Mouse (Mus musculus) adipocyte (in vitro differentiated cells): ENCODE data around the gene Plekha8.
A peak's percentile ranks its signal among the peaks of the same experiment; 100 is the strongest.

ENCODE experiments used
- DNase-seq: peaks from one replicate; pipeline ENCODE4 v3.0.0-alpha.2; 2016; ENCODE audit warnings: low spot score

Plekha8 gene

DNA sequence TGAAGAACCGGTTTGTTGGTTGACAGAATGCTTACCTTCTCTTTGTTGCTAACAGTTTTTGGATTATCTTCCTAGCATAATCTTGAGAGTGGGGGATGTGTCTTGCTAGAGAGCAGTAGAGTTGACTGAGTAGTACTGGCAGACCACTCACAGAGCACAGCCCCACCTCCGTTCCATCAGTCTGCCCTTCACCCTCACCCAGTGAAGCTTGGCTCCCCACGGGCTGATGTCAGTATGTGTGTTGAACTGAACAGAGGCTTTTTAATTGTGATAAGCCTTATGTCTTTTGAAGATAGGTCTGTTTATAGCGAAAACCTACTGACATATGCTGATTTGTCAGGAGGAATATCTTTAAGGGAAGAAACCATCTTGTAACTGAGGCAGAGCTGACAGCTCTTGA, 48.3 kb downstream of the Plekha8 start:
- DNase-seq: no peak

DNA sequence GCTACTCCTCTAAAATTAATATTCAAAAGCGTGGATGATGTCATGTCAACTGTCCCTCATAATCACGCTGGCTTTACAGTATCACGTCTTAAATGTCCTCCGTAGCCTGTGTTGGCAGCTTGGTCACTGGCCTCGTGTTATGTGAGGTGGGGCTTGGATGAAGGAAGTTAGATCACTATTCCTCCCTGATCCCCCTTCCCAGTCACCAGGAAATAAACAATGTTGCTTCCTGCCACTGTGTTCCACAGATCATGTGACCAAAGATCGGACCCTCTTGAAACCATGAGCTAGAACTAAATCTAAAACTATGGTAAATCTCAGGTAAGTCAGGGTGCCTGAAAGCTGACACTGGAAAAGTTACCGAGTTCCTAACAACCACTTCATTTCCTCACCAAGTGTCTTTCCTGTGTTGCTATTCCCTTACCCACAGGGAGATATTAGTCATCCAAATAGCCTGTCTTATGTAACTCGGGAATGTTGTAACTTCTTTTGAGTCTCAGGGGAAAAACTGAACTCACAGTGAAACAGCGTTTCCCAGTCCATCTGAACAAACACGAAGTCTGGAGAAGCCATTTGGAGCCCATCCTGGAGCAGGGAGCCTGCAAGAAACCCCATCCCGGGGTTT, 60.7 kb downstream of the Plekha8 start:
- DNase-seq: peak; percentile 97

DNA sequence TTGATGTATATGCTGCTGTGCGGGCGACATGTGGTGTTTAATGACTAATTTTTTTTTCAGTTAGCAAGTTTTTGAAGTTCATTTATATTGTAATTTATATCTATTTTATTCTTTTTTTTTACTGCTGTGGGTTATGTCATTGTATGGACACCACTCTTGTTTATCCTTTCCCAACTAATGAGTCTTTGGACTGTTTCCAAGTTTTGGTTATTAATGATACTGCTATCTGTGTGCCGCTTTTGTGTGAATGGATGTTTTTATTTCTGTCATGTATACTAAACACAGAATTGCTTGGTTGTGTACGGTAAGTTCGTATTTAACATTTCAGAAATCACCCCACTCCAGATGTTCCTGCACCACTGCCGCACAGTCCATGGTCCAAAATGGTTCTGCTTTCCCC, 63.0 kb downstream of the Plekha8 start:
- no peak for DNase-seq

DNA sequence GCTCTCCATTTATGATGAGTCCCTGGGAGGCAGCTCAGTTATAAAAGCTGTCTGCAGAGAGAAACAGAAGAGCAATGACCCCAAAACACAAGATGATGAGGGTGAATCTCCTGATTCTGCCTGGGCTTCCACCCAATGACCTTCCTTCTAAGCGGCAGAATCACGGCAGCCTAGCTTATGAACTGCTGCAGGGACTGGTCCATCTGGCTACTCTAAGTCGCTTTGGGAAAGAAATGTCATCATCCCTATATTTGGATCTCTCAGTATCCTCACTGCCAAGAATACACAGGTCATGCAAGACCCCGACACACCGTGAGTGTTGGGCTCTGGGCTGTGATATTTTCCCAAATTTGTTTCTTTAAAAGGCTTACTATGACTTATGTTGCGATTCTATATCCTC, 75.0 kb downstream of the Plekha8 start:
- DNase-seq: no peak

DNA sequence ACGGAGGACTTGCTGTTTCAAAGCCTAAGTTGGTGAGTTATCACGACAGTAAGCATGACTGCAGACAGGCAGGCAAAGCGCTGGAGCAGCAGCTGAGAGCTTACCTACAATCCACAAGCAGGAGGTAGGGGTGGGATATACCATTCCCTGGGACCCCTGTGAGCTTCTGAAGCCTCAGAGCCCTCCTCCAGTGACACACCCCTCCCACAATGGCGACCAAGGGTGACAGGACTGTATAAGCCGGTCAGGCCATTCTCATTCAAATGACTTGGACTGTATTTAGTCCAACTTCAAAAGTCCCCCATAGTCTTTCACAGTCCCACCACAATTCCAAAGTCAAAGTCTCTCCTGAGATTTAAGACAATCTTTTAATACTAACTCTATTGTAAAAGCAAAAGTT, 78.0 kb downstream of the Plekha8 start:
- no peak for DNase-seq

GRCm38 (mm10) chr6:54679686-54680085, 84.8 kb downstream of the Plekha8 start:
- no peak for DNase-seq

DNA sequence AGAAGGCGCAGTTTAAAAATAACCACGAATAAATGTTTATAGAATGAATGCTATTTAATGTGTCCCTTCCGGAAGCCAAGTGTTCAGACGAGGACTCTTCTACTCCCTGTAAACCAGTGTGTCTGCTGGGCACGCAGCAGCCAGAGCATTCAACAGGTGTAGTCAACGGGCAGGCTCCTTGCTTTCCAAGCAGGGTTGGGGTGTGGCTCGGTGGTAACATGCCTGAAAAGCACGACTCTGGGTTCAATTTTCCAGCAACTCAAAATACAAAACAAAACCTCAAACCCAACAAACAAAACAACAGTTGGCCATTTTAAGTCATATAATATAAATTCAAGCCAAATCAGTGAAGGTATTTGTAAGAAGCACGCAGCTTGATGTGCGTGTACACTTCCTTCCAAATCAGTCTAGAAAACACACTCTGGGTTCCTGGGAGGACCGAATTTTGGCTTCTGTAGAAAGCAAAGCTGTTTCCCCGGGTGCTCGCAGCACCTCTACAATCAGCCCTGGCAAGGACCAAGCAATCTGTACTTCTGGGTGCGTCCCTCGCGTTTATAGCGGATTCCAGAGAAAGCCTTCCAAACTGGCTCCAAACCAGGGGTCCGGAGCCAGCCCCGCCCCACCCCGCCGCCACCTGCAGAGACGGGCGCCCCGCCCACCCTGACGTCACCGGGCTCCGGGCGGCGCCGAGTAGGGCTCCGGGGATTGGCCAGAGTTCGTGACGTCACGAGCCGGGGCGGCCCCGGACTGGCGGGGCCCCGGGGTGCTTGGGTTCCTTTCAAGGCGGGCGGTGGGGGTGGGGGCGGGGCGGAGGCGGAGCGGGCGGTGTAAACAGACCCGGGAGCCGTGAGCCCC, 86.2 kb downstream of the Plekha8 start, which contains the start of gene Mturn:
TSS of gene Mturn (plus strand) at position 734 of the 855 bp plus-strand sequence.
- peak; percentile 91 for DNase-seq

DNA sequence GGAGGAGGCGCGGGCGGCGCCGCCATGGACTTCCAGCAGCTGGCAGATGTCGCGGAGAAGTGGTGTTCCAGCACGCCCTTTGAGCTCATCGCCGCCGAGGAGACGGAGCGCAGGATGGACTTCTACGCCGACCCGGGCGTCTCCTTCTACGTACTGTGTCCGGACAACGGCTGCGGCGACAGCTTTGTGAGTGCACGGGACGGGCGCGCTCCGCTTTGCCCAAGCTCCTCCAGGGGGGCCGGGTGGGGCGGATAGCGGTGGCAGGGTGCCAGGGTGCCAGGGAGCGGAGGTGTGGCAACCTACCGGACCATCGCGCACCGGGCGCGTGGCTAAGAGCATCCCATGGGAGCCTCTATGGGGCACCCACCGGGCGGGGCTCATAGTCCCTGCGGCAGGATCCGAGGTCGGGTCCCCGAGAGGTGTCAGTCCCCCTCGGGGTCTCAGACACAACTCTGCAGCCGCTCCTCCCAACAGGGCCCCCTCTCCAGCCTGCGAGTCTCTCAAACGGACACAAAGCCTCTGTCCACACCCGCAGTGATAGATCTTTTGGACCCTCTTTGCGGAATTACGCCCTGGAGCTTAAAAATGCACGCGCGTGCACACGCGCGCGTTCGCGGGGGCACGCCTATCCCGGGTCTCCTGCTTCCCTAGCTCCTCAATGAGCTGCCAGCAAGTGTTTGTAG, 87.0 kb downstream of the Plekha8 start:
- no peak for DNase-seq

- DNase-seq: no peak
These were observed 89.2 kb downstream of the Plekha8 start for GRCm38 (mm10) chr6:54684085-54684484.

GRCm38 (mm10) chr6:54685103-54685502, 90.2 kb downstream of the Plekha8 start:
- DNase-seq: no peak

DNA sequence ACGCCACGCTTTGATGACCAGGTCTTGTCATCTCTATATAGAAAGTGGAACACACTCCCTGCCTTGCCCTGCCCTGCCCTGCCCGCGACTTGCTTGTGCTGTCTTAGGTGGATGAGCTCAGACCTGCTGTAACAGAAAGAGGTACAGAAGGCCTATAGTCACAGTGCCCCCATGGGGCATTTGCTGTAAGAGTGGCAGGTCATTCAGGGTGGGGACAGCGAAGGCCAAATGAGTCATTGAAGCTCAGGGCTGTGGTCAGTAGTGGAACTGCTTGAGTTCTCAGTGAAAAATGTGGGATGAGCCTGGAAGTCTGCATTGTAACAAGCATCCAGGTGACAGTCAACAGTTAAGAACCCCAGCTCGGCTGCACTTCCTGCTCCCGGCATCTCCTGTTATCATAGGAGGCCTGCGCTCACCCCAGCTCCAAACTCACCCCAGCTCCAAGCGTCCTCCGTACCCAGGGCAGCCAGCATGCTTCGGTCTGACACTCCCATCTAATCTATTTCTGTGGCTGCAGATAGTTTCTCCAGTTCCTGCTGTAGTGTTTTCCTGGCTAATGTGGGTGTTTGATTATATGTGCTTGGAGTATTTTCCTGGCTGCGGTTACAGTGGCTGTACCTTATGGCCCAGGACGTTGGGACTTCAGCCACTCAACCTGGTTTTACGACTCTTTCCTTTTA, 90.9 kb downstream of the Plekha8 start:
- no peak for DNase-seq

DNA sequence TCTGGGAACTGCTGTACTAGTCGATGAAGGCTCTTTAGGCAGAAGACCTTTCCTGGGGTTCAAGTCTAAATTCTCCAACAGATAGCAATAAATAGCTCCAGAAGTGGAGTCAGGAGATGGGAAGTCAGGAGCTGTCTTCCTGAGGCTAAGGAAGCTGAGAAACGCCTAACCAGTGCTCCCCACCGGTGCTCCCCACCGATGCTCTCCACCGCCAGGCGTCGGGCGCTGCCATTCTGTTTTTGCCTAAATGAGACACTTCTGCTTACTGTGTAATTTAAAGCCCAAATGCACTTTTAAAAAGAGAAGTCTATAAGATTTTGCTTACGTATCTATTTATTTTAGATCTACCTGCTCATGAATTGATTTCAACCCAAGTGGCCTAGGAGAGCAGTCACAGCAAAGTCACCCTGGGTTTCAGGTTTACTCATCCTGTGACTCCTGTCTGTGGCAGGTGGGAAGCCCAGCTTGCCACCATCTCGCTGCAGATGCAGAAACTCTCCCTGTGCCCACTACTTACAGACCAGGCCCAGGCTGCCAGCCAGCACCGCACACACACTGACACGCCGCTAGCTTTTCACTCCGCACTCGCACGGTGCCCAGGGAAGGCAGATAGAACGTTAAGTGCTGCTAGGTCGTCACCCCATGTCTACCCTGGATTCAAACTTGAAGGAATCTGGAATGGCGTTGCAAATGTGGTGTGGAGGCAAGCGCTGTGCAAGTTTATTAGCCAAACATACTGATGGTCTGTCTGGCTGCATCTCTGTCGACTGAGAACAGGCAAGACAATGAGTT, 92.2 kb downstream of the Plekha8 start:
- no peak for DNase-seq

- no peak for DNase-seq
These were observed 93.8 kb downstream of the Plekha8 start for GRCm38 (mm10) chr6:54688467-54689323.

- no peak for DNase-seq
These were observed 94.8 kb downstream of the Plekha8 start for GRCm38 (mm10) chr6:54689686-54690085.

- no peak for DNase-seq
These were observed 95.9 kb downstream of the Plekha8 start for GRCm38 (mm10) chr6:54690838-54691237.

GRCm38 (mm10) chr6:54691368-54692116, 96.6 kb downstream of the Plekha8 start:
- no peak for DNase-seq

- DNase-seq: peak; percentile 59
These were observed 97.3 kb downstream of the Plekha8 start for GRCm38 (mm10) chr6:54692201-54692600.

DNA sequence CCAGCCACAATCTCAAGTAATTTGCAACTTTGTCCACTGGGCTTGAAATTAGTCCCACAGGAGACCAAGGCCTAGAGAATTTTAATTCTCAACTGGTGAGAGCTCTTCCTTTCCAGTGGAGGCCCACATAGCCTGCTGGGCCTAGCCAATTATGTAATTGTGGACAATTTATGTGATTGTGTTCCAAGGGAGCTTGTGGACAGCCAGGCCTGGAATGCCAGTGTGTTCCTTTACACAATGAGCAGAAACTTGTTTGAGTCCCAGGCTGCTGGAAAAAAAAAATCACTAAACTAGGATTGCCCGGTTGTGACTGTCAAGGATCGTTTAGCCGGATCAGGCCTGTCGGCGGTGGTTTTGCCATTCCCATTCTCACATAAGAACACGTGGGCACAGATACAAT, 98.4 kb downstream of the Plekha8 start:
- DNase-seq: peak; percentile 79
